Mouse (Mus musculus): ENCODE data around the gene Mef2d.

GRCm38 (mm10) chr3:88203999-88204700 is 62.0 kb downstream of the Mef2d start:
- TF ChIP-seq CTCF (IDR thresholded peaks at IDR 0.05; ENCODE audit: borderline replicate concordance, insufficient read depth, low read length) = no peak
- no peak for TF ChIP-seq POLR2A (IDR thresholded peaks at IDR 0.05; ENCODE audit: low read depth, low read length)
